Mouse (Mus musculus) embryonic fibroblast, embryonic 13.5 days (primary cell): ENCODE measurements around the gene Ptch1.

Source experiments
- CTCF ChIP-seq: IDR thresholded peaks from 2 replicates; pipeline ENCODE4 v1.5.1; 2011; ENCODE audit warnings: mild to moderate bottlenecking, control low read depth, low read length, moderate library complexity, borderline replicate concordance; ENCODE audit not compliant: insufficient read depth
- POLR2A ChIP-seq: IDR thresholded peaks from 2 replicates; pipeline ENCODE4 v1.6.1; 2011; ENCODE audit warnings: low read depth, mild to moderate bottlenecking, control low read depth, low read length, moderate library complexity

DNA sequence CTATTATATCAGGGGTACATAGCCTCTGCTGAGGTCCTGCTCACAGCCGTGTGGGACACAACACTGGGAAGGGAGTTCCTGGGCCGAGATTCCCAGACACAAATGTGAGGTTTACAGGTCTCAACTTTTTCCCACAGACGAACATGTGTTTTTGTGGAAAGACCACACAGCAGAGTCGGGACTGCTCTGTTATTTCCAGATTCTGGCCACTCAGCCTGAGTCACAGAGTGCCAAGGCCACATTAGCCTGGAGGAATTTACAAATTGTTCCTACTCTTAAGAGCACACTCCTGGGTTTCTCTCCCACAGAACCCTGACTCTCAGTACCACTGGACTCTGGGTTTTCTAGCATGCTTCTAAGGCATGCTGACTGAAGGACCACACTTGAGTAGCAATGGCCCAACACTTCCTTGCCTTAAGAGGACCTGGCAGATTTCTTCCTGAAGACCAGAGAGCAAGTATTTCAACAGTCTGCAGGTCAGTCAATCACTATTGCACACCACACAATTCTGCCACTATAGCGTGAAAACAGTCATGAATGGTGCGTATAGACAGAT is 66.3 kb downstream of the Ptch1 start:
- TF ChIP-seq POLR2A (no peak), CTCF (no peak)
